Mouse (Mus musculus) stomach, postnatal 0 days (tissue): Measurements from ENCODE around the gene Tmprss4.

Source experiments
- CTCF ChIP-seq: IDR thresholded peaks from 2 replicates; pipeline ENCODE4 v1.5.1; 2016; ENCODE audit warnings: antibody characterized with exemption, low read depth, mild to moderate bottlenecking, moderate library complexity
- EP300 ChIP-seq: optimal IDR thresholded peaks from 2 replicates; pipeline ENCODE3; 2016; ENCODE audit warnings: antibody characterized with exemption

- TF ChIP-seq EP300 (no peak), CTCF (no peak)
These were observed 7.6 kb downstream of the Tmprss4 start for GRCm38 (mm10) chr9:45196125-45196830.
